Mouse (Mus musculus) ES-E14 (cell line): ENCODE measurements at regions not wholly inside any gene's neighbourhood (a gene's known extent, or its start where the extent isn't known, plus 50 kb on each side); places are given as distances from the start of the nearest gene placed in this dataset.

ENCODE experiments used
- DNase-seq: peaks from one replicate; pipeline ENCODE4 v3.0.0-alpha.2; 2013; ENCODE audit warnings: low read depth, low spot score
- H3K27ac ChIP-seq: 2 replicates; pipeline ENCODE4 v1.5.1; 2012; ENCODE audit warnings: low read depth, mild to moderate bottlenecking, low read length, moderate library complexity, mixed read lengths; ENCODE audit not compliant: poor library complexity, insufficient read depth, severe bottlenecking
- H3K36me3 ChIP-seq: 2 replicates; pipeline ENCODE4 v1.6.1; 2012; ENCODE audit warnings: mild to moderate bottlenecking, low read length, moderate library complexity, mixed read lengths; ENCODE audit not compliant: control insufficient read depth, poor library complexity, insufficient read depth, severe bottlenecking
- H3K4me1 ChIP-seq, 2 experiments: fragments of 150-350 bp in 1 of 2; sonication (generic) in 1 of 2; 2 replicates each; pipeline ENCODE4 v1.6.1; 2012; ENCODE audit warnings: low read length in 2 of 2, mild to moderate bottlenecking in 1 of 2, mixed read lengths in 1 of 2; ENCODE audit not compliant: control insufficient read depth in 2 of 2, insufficient read depth in 2 of 2, poor library complexity in 1 of 2
- H3K4me3 ChIP-seq, 2 experiments: fragments of 150-350 bp in 1 of 2; sonication (generic) in 1 of 2; 2 replicates each; pipeline ENCODE4 v1.5.1; 2012; ENCODE audit warnings: low read length in 2 of 2, low read depth in 1 of 2, mild to moderate bottlenecking in 1 of 2, mixed read lengths in 1 of 2; ENCODE audit not compliant: insufficient read depth in 1 of 2, poor library complexity in 1 of 2, severe bottlenecking in 1 of 2
- H3K9ac ChIP-seq: 2 replicates; pipeline ENCODE4 v1.6.1; 2012; ENCODE audit warnings: low read depth, mild to moderate bottlenecking, low read length, mixed read lengths; ENCODE audit not compliant: poor library complexity, insufficient read depth, severe bottlenecking
- H3K9me3 ChIP-seq: fragments of 150-350 bp; sonication (generic); 2 replicates; pipeline ENCODE4 v1.6.1; 2012; ENCODE audit warnings: low read depth, mild to moderate bottlenecking, low read length; ENCODE audit not compliant: control insufficient read depth, insufficient read depth
- CHD2 ChIP-seq: IDR thresholded peaks from 2 replicates; pipeline ENCODE4 v1.6.1; 2014; ENCODE audit warnings: mild to moderate bottlenecking, low read depth, low read length, inconsistent platforms
- HCFC1 ChIP-seq: IDR thresholded peaks from 2 replicates; pipeline ENCODE4 v1.6.1; 2012; ENCODE audit warnings: low read length, inconsistent platforms, borderline replicate concordance; ENCODE audit not compliant: insufficient read depth
- MAFK ChIP-seq: IDR thresholded peaks from 2 replicates; pipeline ENCODE4 v1.6.1; 2014; ENCODE audit warnings: mild to moderate bottlenecking, low read depth, low read length, inconsistent platforms; ENCODE audit not compliant: insufficient read depth
- ZC3H11A ChIP-seq: IDR thresholded peaks from 2 replicates; pipeline ENCODE4 v1.6.1; 2012; ENCODE audit warnings: low read depth, mild to moderate bottlenecking, inconsistent platforms, low read length, borderline replicate concordance
- ZNF384 ChIP-seq: IDR thresholded peaks from 2 replicates; pipeline ENCODE4 v1.6.1; 2012; ENCODE audit warnings: low read depth, low read length, inconsistent platforms
- in situ Hi-C, 2 experiments: fragments of 600-800 bp; cut with MboI; formaldehyde crosslinking; loops; one replicate each; pipeline ENCODE4 v1.15.1; 2025; ENCODE audit warnings: low sequenced_read_pairs in 2 of 2, inconsistent platforms in 1 of 2; ENCODE audit not compliant: unreplicated experiment in 2 of 2

DNA sequence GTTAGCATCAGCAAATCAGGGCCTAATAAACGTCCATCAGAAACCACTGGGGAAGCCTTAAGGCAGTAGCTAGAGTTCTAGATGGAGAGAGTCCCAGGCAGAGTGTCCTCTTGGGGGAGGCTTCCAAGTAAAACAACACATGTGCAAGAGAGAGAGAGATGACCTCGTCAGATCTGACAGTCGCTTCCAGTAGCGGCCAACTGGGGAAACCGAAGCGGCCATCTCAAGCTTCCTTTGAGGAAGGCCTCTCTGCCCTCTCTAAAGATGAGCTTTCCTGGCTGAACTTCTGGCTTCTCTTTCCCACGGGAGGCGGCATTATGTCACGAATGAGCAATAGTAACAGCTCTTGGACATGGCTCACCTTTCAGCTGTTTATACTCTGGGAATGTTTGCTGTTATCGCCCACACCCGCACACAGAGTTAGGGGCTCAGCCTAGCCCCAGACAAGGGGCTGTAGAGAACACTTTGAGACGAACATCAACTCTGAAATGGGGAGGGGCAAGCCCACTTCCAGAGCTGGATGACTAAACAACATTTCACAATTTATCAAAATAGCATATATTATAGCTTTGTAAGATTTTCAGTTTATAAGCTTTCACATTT, 100.7 kb upstream of the Hmgn3 start:
- H3K4me1 ChIP-seq, result no peaks in the 10 kb centered on the region
- no peaks in the 10 kb centered on the region for H3K36me3 ChIP-seq
- H3K4me3 ChIP-seq, result no peak overlapping the region
- H3K9ac ChIP-seq, result no peak overlapping the region
- no peak overlapping the region for H3K27ac ChIP-seq
- in situ Hi-C loops, result no loop called here
- DNase-seq, result no peak
- H3K9me3 ChIP-seq, result no peaks in the 10 kb centered on the region
- TF ChIP-seq ZC3H11A, result no peak
- TF ChIP-seq MAFK, result no peak
- TF ChIP-seq ZNF384, result no peak
- no peak for TF ChIP-seq CHD2
- TF ChIP-seq HCFC1, result no peak

DNA sequence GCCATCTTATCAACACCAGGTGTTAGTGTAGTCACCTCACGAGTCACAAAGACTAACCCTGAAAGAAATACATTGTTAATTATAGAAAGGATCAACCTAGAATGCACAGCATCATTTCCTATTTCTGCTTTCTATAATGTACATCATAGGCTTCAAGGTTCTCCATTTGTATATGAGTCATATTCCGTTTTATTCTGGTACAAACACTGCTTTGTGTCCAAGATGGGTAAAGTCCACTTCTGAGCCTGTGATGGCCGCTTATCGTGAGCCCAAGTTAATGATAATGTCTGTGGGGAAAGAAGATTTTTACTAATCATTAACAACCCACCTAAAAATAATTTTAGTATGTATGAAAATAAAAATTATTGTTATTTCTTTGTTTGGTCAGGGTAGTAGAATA, 94.6 kb upstream of the Hmgn3 start:
- no peaks in the 10 kb centered on the region for H3K36me3 ChIP-seq
- H3K27ac ChIP-seq, result no peak overlapping the region
- no peaks in the 10 kb centered on the region for H3K4me1 ChIP-seq
- no peak overlapping the region for H3K4me3 ChIP-seq
- no peaks in the 10 kb centered on the region for H3K9me3 ChIP-seq
- no peak for TF ChIP-seq HCFC1
- no peak for TF ChIP-seq ZC3H11A
- no peak for TF ChIP-seq CHD2
- TF ChIP-seq ZNF384, result no peak
- TF ChIP-seq MAFK, result no peak
- H3K9ac ChIP-seq, result no peak overlapping the region
- in situ Hi-C loops, result no loop called here
- DNase-seq, result no peak

DNA sequence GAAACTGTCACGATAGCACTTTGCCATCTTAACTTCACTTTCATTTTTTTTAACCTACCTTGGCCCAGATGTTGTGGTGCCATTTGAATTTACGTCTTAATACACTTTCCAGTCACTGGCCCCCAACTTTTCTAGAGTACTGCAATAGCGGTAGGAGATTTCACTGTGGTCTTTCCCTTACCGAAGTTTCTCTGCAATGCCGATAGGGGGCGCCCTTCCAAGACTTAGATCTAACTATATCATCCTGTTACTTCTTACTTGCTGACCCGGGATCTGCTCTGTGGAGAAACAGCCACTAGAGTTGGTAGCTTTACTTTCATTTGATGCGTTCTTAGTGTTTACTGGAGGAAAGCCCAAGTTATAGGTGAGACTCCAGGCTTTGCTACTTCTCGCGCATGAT, 92.6 kb upstream of the Hmgn3 start:
- Histone ChIP-seq H3K9ac (no peak overlapping the region), H3K9me3 (no peaks in the 10 kb centered on the region), H3K4me3 (no peak overlapping the region), H3K36me3 (no peaks in the 10 kb centered on the region), H3K27ac (no peak overlapping the region), H3K4me1 (no peaks in the 10 kb centered on the region)
- peak; percentile 6 for DNase-seq
- in situ Hi-C loops, result no loop called here
- TF ChIP-seq MAFK (no peak), ZNF384 (no peak), CHD2 (no peak), HCFC1 (no peak), ZC3H11A (no peak)

- no peak for DNase-seq
- TF ChIP-seq MAFK (no peak), CHD2 (no peak), ZNF384 (no peak), ZC3H11A (no peak), HCFC1 (no peak)
- H3K9me3 ChIP-seq, result no peaks in the 10 kb centered on the region
- in situ Hi-C loops, result no loop called here
- no peak overlapping the region for H3K9ac ChIP-seq
- H3K4me1 ChIP-seq, result no peaks in the 10 kb centered on the region
- H3K36me3 ChIP-seq, result no peaks in the 10 kb centered on the region
- H3K4me3 ChIP-seq, result no peak overlapping the region
- H3K27ac ChIP-seq, result no peak overlapping the region
These were observed 75.4 kb upstream of the Hmgn3 start for GRCm38 (mm10) chr9:83221866-83222265.

DNA sequence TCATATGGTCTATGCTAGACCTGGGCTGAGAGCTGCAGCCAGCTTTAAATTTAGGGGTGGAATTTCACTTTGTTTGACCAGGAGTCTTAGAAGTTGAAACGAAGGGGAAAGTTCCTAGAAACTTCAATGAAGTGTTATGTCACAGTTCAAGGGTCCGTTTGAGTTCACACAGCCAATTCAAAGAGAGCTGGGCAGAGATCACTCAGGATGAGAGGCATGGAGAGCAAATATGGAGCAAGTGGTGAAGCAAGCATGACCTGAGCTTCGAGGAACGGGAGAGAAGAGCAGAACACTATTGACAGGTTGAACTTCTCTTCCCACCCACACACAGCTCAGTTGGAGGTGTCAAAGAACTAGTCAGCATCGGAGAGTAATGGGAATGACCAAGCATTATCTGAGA, 56.1 kb upstream of the Hmgn3 start:
- in situ Hi-C loops, result no loop called here
- DNase-seq, result no peak
- Histone ChIP-seq H3K9ac (no peak overlapping the region), H3K36me3 (no peaks in the 10 kb centered on the region), H3K9me3 (no peaks in the 10 kb centered on the region), H3K4me3 (no peak overlapping the region), H3K27ac (no peak overlapping the region), H3K4me1 (no peaks in the 10 kb centered on the region)
- no peak for TF ChIP-seq MAFK
